Mouse (Mus musculus): ENCODE measurements around the gene Supt3. TPM values are rescaled to one million over a fixed set of nuclear protein-coding genes. Genes with fewer than 3 reads are reported as not detected.
A peak's percentile ranks its signal among the peaks of the same experiment; 100 is the strongest.

Supt3 gene
- 10 to 100 TPM; 18.0 to 22.0 TPM for polyA plus RNA-seq (2017; shearing (Covaris generic))

- ATAC-seq = peak; percentile 76
Measured at GRCm38 (mm10) chr17:44776738-44777270, at the start of gene Supt3. Gene Supt3, plus strand, starts transcription at chr17:44777152.

- peak; percentile 49 for ATAC-seq
Measured at GRCm38 (mm10) chr17:44727675-44728074, 49.3 kb upstream of the Supt3 start.

- peak; percentile 68 for ATAC-seq
Measured at GRCm38 (mm10) chr17:44728464-44728863, 48.5 kb upstream of the Supt3 start.

GRCm38 (mm10) chr17:44733544-44734310 is 43.2 kb upstream of the Supt3 start:
- no peak for ATAC-seq

- peak; percentile 12 for ATAC-seq
Measured at GRCm38 (mm10) chr17:44734501-44735222, 42.3 kb upstream of the Supt3 start.

DNA sequence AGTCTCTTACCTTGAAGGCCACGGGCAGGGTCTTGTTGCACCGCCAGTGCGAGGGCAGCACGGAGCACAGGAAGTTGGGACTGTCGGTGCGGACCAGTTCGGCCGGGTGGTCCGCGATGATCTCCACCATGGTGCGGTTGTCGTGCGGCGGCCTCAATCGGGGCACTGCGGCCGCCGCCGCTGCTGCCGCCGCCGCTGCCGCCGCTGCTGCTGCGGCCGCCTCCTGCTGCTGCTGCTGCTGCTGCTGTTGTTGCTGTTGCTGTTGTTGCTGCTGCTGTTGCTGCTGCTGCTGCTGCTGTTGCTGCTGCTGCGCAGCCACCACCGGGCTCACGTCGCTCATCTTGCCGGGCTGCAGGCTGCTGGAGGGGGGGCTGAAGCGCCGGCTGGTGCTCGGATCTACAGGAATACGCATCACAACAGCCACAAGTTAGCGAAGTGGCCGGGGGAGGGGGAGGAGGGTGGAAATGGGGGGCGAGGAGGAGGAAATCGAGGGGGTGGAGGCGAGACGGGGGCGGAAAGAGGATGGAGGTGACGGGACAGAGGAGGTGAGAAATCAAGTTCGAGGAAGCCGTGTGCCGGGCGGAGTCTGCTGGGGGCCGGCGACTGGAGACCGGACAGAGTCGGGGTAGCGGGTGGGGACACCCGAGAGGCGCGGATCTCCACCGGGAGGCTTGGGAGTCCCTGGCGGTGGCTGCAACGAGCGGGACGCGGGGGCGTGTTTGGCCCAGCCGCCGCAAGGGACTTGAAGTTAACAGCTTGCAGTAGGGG is 41.5 kb upstream of the Supt3 start:
- peak; percentile 40 for ATAC-seq

- ATAC-seq = peak; percentile 56
Measured at GRCm38 (mm10) chr17:44735991-44736561, 40.9 kb upstream of the Supt3 start.

DNA sequence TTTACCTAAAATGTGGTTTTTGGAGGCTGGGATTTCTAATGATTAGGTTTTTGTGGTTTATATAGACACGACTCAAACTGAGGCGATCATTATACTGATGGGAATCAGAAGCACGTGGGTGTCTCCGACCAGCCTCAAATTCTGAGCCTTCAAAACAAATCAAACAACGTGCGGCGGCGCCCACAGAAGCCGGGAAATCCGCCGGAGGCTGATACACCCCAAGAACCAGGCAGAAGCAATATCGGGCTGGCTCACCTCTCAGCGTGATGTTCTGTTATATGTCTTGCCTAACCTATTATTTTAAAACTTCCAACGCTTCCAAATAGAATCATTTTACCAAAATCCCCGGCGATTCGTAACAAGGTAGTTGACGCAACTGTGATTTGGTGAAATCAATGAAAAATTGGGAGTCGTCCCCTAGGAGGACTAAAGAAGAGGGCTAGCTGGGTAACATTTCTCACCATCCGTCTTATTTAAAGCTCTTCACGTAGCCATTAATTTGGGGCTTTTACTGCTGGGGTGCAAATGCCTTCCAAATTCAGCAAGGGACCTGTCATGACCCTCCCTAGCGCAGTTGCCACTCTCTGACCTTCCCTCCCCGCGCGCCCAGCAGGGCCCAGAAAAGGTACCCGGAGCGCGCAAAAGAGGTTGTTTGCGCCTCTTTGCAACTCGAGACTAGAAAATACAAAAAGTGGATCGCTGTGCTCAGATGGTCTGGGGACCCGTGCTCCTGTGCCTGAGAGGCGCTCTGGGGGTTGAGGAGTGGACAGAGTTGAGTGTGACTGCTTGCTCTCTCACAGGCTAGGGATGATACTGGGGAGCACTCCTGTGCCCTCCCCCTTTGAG is 39.5 kb upstream of the Supt3 start:
- ATAC-seq = peak; percentile 12

- ATAC-seq = no peak
Measured at GRCm38 (mm10) chr17:44738121-44738637, 38.8 kb upstream of the Supt3 start.

GRCm38 (mm10) chr17:44742246-44742645 is 34.7 kb upstream of the Supt3 start:
- no peak for ATAC-seq

DNA sequence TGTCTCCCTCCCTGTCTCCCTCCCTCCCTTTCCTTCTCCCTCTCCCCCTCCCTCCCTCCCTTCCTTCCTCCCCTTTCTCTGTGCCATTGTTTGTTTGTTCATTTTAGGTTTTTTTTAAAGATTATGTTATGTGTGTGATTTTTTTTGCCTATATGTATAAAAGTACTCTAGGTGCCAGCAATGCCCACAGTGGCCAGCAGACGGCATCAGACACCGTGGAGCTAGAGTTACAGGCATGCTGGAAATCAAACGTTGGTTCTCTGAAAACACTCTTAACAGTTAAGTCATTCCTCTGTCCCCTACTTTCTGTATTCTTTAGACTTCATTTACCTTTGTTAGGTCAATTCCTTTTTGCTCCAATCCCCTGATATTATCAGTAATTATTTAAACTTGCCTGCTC is 33.2 kb upstream of the Supt3 start:
- no peak for ATAC-seq

DNA sequence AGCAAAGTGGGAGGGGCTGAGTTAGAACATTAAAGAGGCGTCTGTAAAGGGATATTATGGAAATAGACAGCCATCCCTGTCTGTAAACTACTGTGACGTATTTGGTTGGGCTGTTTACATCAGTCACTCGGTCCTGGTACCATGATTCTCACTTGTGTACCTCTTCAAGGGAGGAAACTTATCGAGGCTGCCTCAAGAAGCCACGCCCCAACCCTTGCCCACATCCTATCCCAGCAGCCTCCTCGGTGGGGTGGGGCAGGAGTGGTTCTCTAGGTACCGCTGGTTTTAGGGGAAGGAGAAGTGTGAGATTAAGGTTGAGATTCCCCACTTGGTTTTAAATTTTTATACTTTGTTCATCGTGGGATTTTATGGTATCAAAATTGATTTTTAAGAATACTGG is 31.6 kb upstream of the Supt3 start:
- ATAC-seq = no peak

- ATAC-seq = peak; percentile 87
Measured at GRCm38 (mm10) chr17:44766318-44766717, 10.6 kb upstream of the Supt3 start.

DNA sequence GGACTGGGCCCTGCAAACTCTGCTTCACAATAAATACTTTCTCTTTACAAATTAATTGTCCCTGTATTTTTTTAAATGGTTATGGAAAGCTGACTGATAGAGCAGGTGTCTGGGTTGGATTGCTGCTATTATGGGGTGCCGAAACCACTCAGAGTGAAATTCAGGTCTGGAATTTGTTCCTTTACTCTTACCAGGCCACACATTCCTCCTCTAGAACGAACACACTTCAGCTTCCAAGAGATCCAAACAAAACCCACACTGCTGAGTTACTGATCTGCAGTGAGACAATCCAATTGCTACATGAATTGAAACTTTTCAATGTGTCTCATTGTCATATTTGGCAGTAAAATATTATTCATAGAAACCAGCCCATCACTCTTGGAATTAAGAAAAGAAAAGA is 10.0 kb upstream of the Supt3 start:
- no peak for ATAC-seq

DNA sequence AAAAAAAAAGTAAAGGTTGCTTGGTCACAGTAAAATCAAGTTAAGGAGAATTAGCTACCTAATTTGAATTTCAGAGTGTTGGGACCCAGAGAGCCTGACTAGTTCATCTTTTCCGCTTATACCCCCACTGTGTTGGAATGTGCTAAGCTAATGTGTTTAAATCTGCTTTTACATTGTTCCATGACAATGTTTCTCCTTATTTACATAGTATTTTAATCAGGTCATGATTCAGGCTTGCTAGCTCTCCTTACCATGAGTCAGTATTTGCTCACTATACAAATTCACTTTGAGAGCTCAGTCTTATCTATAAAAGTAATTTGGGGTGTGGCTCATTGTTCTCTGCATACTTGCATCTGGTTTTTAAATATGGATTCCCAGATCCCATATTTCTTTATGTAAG is 9.6 kb upstream of the Supt3 start:
- peak; percentile 31 for ATAC-seq

- ATAC-seq = no peak
Measured at GRCm38 (mm10) chr17:44768522-44768921, 8.4 kb upstream of the Supt3 start.

DNA sequence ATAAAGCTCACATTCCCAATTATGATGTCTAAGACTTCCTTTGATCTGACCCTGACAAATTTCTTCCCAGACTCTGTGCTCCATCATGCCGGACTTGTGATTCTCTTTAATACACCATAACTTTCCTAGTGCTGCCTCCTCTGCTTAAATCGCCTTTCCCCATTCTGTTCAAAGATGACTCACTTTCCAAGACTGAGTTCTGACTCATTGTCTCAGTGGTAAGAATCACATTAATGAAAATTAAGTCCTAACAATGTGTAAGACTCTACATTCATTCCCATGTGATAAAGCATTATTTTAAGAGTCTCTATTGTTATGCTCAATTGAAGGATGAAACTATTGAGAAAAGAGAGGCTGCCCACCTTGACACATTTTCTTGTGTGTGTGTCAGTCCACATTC is 6.1 kb upstream of the Supt3 start:
- ATAC-seq = no peak

DNA sequence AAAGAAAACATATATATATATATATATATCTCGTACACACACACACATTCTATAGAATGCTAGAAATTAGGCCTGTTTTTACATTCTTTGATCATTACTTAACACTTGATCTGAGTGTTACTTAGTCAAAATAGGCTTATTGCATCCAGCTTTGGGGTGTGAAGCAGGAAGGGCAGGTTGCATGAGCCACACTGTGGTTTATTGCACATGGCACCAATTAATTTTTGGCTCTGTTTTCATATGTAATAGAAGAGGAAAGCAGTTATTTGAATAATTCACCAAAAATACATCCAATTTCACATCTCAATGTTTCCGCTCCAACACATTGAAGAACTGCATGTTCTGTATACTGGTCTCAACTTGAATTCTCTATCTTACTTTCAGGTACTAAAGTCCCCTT is 4.4 kb upstream of the Supt3 start:
- no peak for ATAC-seq

DNA sequence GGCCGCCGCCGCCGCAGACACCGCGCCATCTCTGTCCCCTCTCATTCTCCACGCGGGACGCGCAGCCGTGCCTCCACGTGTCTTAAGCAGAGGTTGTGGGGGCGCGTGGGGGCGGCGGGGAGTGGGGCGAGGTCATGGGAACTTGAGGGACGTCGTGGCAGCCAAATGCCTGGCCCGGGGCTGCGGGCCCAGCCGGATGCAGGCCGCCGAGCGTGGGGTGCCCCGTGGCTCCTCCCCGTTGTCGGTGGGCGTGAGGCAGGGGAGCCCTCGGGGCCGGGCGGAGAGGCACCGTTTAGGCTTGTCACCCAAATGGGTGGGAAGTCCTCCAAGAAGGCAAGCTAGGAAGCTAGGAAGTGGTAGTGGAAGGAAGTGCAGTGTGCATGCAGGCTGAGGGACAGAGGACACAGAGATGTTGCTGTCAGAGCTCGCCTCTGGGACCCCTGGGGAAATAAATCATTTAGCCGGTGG is 419 bp downstream of the Supt3 start:
- ATAC-seq = peak; percentile 76

DNA sequence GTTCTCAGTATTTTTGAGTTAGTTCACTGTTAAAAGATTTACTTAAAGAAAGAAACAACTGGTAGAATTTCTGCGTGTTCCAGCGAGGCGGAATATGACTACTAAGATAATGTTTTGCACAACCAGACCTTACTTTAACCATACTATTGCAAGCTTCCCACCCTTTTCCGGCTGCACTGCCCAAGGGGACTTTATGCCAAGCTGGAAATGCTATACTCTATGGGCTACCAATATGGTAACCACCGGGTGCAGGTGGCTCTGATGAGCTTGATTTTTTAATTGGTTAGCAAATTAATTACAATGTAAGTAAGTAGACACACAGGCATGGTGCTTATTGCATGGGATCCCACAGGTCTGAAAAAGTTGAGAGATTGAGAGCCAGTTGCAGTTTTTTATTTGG is 1.2 kb downstream of the Supt3 start:
- ATAC-seq = no peak

DNA sequence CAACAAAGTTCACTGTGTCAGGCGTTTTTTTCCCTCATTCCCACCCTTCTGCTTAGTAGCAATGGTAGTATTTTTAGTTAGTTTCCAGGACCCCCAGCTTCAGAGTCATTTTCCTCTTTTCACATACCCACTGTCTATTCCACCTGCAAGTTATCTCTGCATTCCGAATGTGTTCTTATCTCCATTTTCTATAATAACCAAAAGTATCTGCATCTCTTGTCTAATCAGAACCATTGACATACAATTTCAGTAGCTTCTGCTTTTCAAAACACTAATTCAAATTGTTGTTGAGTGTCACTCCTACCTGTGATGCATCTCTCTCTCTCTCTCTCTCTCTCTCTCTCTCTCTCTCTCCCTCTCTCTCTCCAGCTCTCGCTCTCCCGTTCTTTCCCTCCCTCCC is 3.4 kb downstream of the Supt3 start:
- no peak for ATAC-seq
